Mouse (Mus musculus): ENCODE data around the gene Vmn2r30.
"Not testable (repeated sequence)": the region's sequence is repeated elsewhere in the genome, so short reads cannot be mapped to it uniquely, and the experiment has no call there.

Gene Vmn2r30

GRCm38 (mm10) chr7:7337509-7337908 is at the start of gene Vmn2r30:
Vmn2r30 (minus strand) TSS chr7:7337609.
- not testable (repeated sequence) for DNase-seq (ENCODE audit: low spot score in 2 of 2)

- DNase-seq (ENCODE audit: low spot score in 2 of 2): not testable (repeated sequence)
These were observed 37.0 kb upstream of the Vmn2r30 start, which contains the start of gene Gm45783 for GRCm38 (mm10) chr7:7374431-7374830. Gm45783 (minus strand) TSS chr7:7374573.

GRCm38 (mm10) chr7:7295595-7295994 is 41.8 kb downstream of the Vmn2r30 start:
- peak; percentile 43 to 60 for DNase-seq (ENCODE audit: low spot score in 2 of 2)

- peak in 1 of 2 experiments; percentile 56 for DNase-seq (ENCODE audit: low spot score in 2 of 2)
These were observed 56.0 kb downstream of the Vmn2r30 start for GRCm38 (mm10) chr7:7281383-7281782.

- DNase-seq (ENCODE audit: low spot score in 2 of 2): peak; percentile 84 to 87
These were observed 59.3 kb downstream of the Vmn2r30 start, which contains the start of gene Gm45844 for GRCm38 (mm10) chr7:7277966-7278567. Gm45844 (minus strand) TSS chr7:7278289.

- DNase-seq (ENCODE audit: low spot score in 2 of 2): peak in 1 of 2 experiments; percentile 12
These were observed 59.9 kb downstream of the Vmn2r30 start for GRCm38 (mm10) chr7:7277556-7277955.

Data from spleen, postnatal 36 days (tissue).